Mouse (Mus musculus): Measurements from ENCODE around the gene Dcps. TPM values are rescaled to one million over a fixed set of nuclear protein-coding genes. Genes with fewer than 3 reads are reported as not detected.

Gene Dcps
- polyA plus RNA-seq, 1 experiment from 2014 or later = 68.9 TPM

DNA sequence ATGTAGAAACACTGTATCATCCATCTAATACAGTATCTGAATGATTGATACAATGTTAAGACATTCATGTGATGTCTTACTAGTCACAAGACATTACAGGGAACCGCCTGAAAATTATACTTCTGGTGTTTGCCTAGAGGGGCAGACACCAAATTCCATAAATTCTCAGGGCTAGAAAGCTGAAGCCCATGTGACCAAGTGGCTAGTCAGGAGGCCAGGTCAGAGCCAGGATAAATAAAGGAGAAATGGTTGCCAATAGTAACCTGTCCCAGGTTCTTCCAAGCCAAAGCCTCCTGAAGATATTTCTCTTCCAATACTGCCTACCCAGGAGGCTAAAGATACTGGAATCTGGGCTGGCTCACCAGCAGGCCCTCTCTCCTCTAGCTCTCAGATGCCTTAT, 80.1 kb downstream of the Dcps start:
- ATAC-seq (ENCODE audit: insufficient read depth, low FRiP score) = no peak
- H3K9me3 ChIP-seq (replicated peaks; ENCODE audit: control insufficient read depth, low read length) = no peaks in the 10 kb centered on the region
- H3K27me3 ChIP-seq (ENCODE audit: control insufficient read depth, insufficient read depth, low read length) = no peaks in the 10 kb centered on the region
- no peak overlapping the region for H3K4me3 ChIP-seq (replicated peaks; ENCODE audit: low read length)
- no peak overlapping the region for H3K9ac ChIP-seq (ENCODE audit: low read length)
- WGBS = 58% methylated on average over 1 of the region's 1 CpGs
- no peaks in the 10 kb centered on the region for H3K36me3 ChIP-seq (ENCODE audit: control insufficient read depth, insufficient read depth, low read length)
- no peak overlapping the region for H3K4me2 ChIP-seq (ENCODE audit: low read depth, low read length)
- no peaks in the 10 kb centered on the region for H3K4me1 ChIP-seq (ENCODE audit: control insufficient read depth, insufficient read depth, low read length)
- H3K27ac ChIP-seq (ENCODE audit: low read length) = no peak overlapping the region

GRCm38 (mm10) chr9:35093350-35093749, 82.5 kb downstream of the Dcps start:
- Histone ChIP-seq H3K4me3 (replicated peaks; ENCODE audit: low read length) (no peak overlapping the region), H3K4me1 (ENCODE audit: control insufficient read depth, insufficient read depth, low read length) (no peaks in the 10 kb centered on the region), H3K9me3 (replicated peaks; ENCODE audit: control insufficient read depth, low read length) (no peaks in the 10 kb centered on the region), H3K9ac (ENCODE audit: low read length) (no peak overlapping the region), H3K27ac (ENCODE audit: low read length) (no peak overlapping the region), H3K36me3 (ENCODE audit: control insufficient read depth, insufficient read depth, low read length) (no peaks in the 10 kb centered on the region), H3K4me2 (ENCODE audit: low read depth, low read length) (no peak overlapping the region), H3K27me3 (ENCODE audit: control insufficient read depth, insufficient read depth, low read length) (no peaks in the 10 kb centered on the region)
- ATAC-seq (ENCODE audit: insufficient read depth, low FRiP score) = no peak
- WGBS = 86% methylated on average over 3 of the region's 3 CpGs

DNA sequence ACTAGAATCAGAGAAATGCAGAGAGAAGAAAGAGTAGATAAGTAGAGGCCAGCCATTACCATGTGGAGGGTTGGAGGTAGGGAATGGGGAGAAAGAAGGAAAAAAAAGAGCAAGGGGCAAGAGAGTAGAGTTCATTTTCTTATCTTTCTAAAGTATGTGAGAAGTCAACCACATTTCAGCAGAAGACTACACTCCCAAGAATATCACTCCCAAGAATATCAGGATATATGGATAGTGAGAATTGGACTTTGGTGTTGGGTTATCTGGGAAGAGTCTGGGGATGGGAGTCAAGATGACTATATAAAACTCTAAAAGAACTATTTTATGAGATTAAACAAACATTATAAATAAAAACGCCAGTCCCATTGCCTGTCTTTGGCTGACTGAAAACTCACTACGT, 83.0 kb downstream of the Dcps start:
- Histone ChIP-seq H3K27ac (ENCODE audit: low read length) (no peak overlapping the region), H3K4me1 (ENCODE audit: control insufficient read depth, insufficient read depth, low read length) (no peaks in the 10 kb centered on the region)

More for the DNA sequence above, 83.0 kb downstream of the Dcps start:
- H3K9ac ChIP-seq (ENCODE audit: low read length) = no peak overlapping the region
- ATAC-seq (ENCODE audit: insufficient read depth, low FRiP score) = no peak
- H3K4me3 ChIP-seq (replicated peaks; ENCODE audit: low read length) = no peak overlapping the region
- no peaks in the 10 kb centered on the region for H3K36me3 ChIP-seq (ENCODE audit: control insufficient read depth, insufficient read depth, low read length)
- H3K9me3 ChIP-seq (replicated peaks; ENCODE audit: control insufficient read depth, low read length) = no peaks in the 10 kb centered on the region
- H3K4me2 ChIP-seq (ENCODE audit: low read depth, low read length) = no peak overlapping the region
- H3K27me3 ChIP-seq (ENCODE audit: control insufficient read depth, insufficient read depth, low read length) = no peaks in the 10 kb centered on the region
- WGBS = 88% methylated on average over 2 of the region's 2 CpGs

Other genes starting within 250 kb of the Dcps start
- 50.5 and 53.1 TPM in 2 replicates for gene St3gal4, start 56.8 kb downstream of the Dcps start, polyA plus RNA-seq (2015; fragmentation: Nextera tagmentation; extraction: Ambion mirVana)
- gene Srpr, start 24.1 kb upstream of the Dcps start, polyA plus RNA-seq (2015; fragmentation: Nextera tagmentation; extraction: Ambion mirVana) = 143 and 152 TPM in 2 replicates
- 14.2 and 14.9 TPM in 2 replicates for gene Tirap, start 24.2 kb upstream of the Dcps start, polyA plus RNA-seq (2015; fragmentation: Nextera tagmentation; extraction: Ambion mirVana)
- gene Foxred1, start 35.0 kb upstream of the Dcps start, polyA plus RNA-seq (2015; fragmentation: Nextera tagmentation; extraction: Ambion mirVana) = 41.8 and 42.3 TPM in 2 replicates
- gene Fam118b, start 91.7 kb upstream of the Dcps start, polyA plus RNA-seq (2015; fragmentation: Nextera tagmentation; extraction: Ambion mirVana) = 32.5 and 34.1 TPM in 2 replicates
- gene Rpusd4, start 91.8 kb upstream of the Dcps start, polyA plus RNA-seq (2015; fragmentation: Nextera tagmentation; extraction: Ambion mirVana) = 24.5 and 25.8 TPM in 2 replicates
- gene Cdon, start 245.1 kb upstream of the Dcps start, polyA plus RNA-seq (2015; fragmentation: Nextera tagmentation; extraction: Ambion mirVana) = 7.6 TPM in 2 replicates

Measured in stomach, embryonic 16.5 days (tissue).